27 mouse cellular contexts compared by ENCODE assay signal in the genomic region with DNA sequence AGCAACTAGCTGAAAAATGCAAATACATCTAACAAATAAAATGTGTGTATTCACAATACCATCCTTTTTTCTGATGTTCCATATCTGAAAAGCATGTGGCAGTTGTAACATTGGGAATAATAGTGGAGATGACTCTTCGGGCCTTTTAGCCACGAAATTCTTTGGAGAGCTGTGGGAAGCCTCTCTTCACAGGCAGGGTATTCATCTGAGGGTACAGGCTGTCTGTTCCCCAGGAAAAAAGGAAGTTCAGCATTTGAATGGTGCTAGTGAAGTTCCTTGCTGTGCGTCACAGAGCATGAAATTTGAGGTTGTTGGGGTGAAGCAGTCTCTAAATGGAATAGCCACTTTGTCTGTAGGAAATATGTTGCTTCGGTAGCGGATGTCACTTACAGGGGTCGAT.
DNase-seq lines count a peak whose midpoint lies in the region; ATAC-seq lines count a peak whose summit lies in the region.
"Had no signal": no experiment of that assay in that cellular context is flagged by ENCODE, and none has a peak within 500 bp of the region (broad histone marks: within the 10 kb centered on the region; RNA-seq: fewer than 3 reads in every experiment).

No protein-coding gene starts in this region.

- no peak overlapping the region for H3K4me3 ChIP-seq in midbrain, embryonic 11.5 days (ENCODE audit: low read depth, low read length)
- no peak overlapping the region for H3K4me3 ChIP-seq in midbrain, embryonic 10.5 days
- no peak overlapping the region for H3K4me3 ChIP-seq in midbrain, embryonic 15.5 days
- H3K4me3 ChIP-seq: forebrain, embryonic 10.5 days; heart, embryonic 12.5 days; hindbrain, embryonic 15.5 days; left cerebral cortex, adult 2 months; limb, embryonic 15.5 days; liver, embryonic 15.5 days; lung, embryonic 15.5 days; megakaryocyte, embryonic 14.5 days; myocyte had no signal

- no peak overlapping the region for H3K9ac ChIP-seq in midbrain, embryonic 11.5 days (ENCODE audit: low read length)
- H3K9ac ChIP-seq in midbrain, embryonic 15.5 days, result no peak overlapping the region
- H3K9ac ChIP-seq: heart, embryonic 12.5 days; hindbrain, embryonic 15.5 days; limb, embryonic 15.5 days; liver, embryonic 15.5 days; lung, embryonic 15.5 days had no signal

- no peaks in the 10 kb centered on the region for H3K9me3 ChIP-seq in midbrain, embryonic 11.5 days (ENCODE audit: control insufficient read depth, low read length)
- no peaks in the 10 kb centered on the region for H3K9me3 ChIP-seq in midbrain, embryonic 10.5 days (replicated peaks)
- no peaks in the 10 kb centered on the region for H3K9me3 ChIP-seq in midbrain, embryonic 15.5 days
- H3K9me3 ChIP-seq: forebrain, embryonic 10.5 days; heart, embryonic 12.5 days; hindbrain, embryonic 15.5 days; limb, embryonic 15.5 days; liver, embryonic 15.5 days; lung, embryonic 15.5 days; megakaryocyte, embryonic 14.5 days had no signal

- no peak overlapping the region for H3K4me2 ChIP-seq in midbrain, embryonic 11.5 days
- H3K4me2 ChIP-seq in midbrain, embryonic 15.5 days, result no peak overlapping the region
- H3K4me2 ChIP-seq: heart, embryonic 12.5 days; hindbrain, embryonic 15.5 days; limb, embryonic 15.5 days; liver, embryonic 15.5 days; lung, embryonic 15.5 days had no signal

- H3K27me3 ChIP-seq in midbrain, embryonic 11.5 days (ENCODE audit: control insufficient read depth, insufficient read depth, low read length), result no peaks in the 10 kb centered on the region
- no peaks in the 10 kb centered on the region for H3K27me3 ChIP-seq in midbrain, embryonic 10.5 days (ENCODE audit: low read depth, poor library complexity, severe bottlenecking)
- H3K27me3 ChIP-seq in midbrain, embryonic 15.5 days (replicated peaks), result no peaks in the 10 kb centered on the region
- H3K27me3 ChIP-seq: heart, embryonic 12.5 days; hindbrain, embryonic 15.5 days; limb, embryonic 15.5 days; liver, embryonic 15.5 days; lung, embryonic 15.5 days; megakaryocyte, embryonic 14.5 days had no signal

- peak; percentile 2 for DNase-seq in cerebellum, adult 9-11 months
- DNase-seq in midbrain, embryonic 11.5 days (ENCODE audit: low spot score, missing footprints), result no peak
- DNase-seq in midbrain, embryonic 10.5 days (ENCODE audit: low spot score), result no peak
- DNase-seq in embryo, embryonic 10.5 days (ENCODE audit: low spot score), result peak; percentile 43
- no peak for DNase-seq in layer of hippocampus, adult 8-10 months (ENCODE audit: low spot score in 2 of 2)
- DNase-seq in thymus, postnatal 36 days, result no peak
- DNase-seq: adrenal gland, postnatal 14 days; cerebellum, postnatal 36 days; gastrocnemius, postnatal 25 days; heart, adult 18-20 months; heart, postnatal 10 days; kidney, postnatal 4 days; lung, postnatal 36 days; right cerebral cortex, postnatal 14 days had no signal

- H3K4me1 ChIP-seq in midbrain, embryonic 11.5 days (ENCODE audit: control insufficient read depth, insufficient read depth, low read length), result no peaks in the 10 kb centered on the region
- peaks cover 9% of the 10 kb centered on the region; the same call in 1 of the 2 replicates for H3K4me1 ChIP-seq in midbrain, embryonic 10.5 days
- H3K4me1 ChIP-seq in midbrain, embryonic 15.5 days, result no peaks in the 10 kb centered on the region
- H3K4me1 ChIP-seq: heart, embryonic 12.5 days; hindbrain, embryonic 15.5 days; limb, embryonic 15.5 days; liver, embryonic 15.5 days; lung, embryonic 15.5 days; megakaryocyte, embryonic 14.5 days had no signal

- H3K27ac ChIP-seq in midbrain, embryonic 11.5 days (ENCODE audit: low read depth, low read length), result no peak overlapping the region
- no peak overlapping the region for H3K27ac ChIP-seq in midbrain, embryonic 10.5 days (replicated peaks)
- no peak overlapping the region for H3K27ac ChIP-seq in midbrain, embryonic 15.5 days
- H3K27ac ChIP-seq: forebrain, embryonic 10.5 days; hindbrain, embryonic 15.5 days; left cerebral cortex, adult 2 months; limb, embryonic 15.5 days; liver, embryonic 15.5 days; lung, embryonic 15.5 days; stomach, postnatal 0 days had no signal

- 21% methylated on average over 6 of the region's 6 CpGs for WGBS in midbrain, embryonic 11.5 days
- WGBS in midbrain, embryonic 10.5 days, result 28% methylated on average over 6 of the region's 6 CpGs
- WGBS in midbrain, embryonic 15.5 days, result 17% methylated on average over 6 of the region's 6 CpGs

- H3K36me3 ChIP-seq in midbrain, embryonic 11.5 days (ENCODE audit: control insufficient read depth, insufficient read depth, low read length), result no peaks in the 10 kb centered on the region
- no peaks in the 10 kb centered on the region for H3K36me3 ChIP-seq in midbrain, embryonic 10.5 days
- no peaks in the 10 kb centered on the region for H3K36me3 ChIP-seq in midbrain, embryonic 15.5 days (replicated peaks)
- H3K36me3 ChIP-seq: forebrain, embryonic 10.5 days; heart, embryonic 12.5 days; hindbrain, embryonic 15.5 days; limb, embryonic 15.5 days; liver, embryonic 15.5 days; lung, embryonic 15.5 days had no signal

- ATAC-seq in cerebellum, adult (ENCODE audit: insufficient number of reproducible peaks, low FRiP score, low TSS enrichment), result no peak
- peak; percentile 86 for ATAC-seq in midbrain, embryonic 11.5 days (ENCODE audit: low FRiP score)
- 0 out of 2 replicates have a peak, but pooled peaks have one; percentile 42 for ATAC-seq in midbrain, embryonic 15.5 days (replicated peaks)
- ATAC-seq: intestine, embryonic 16.5 days had no signal

Comparison
In these comparisons a context has a peak if more than half of its experiments do, and no peak if none do; other contexts are left out.
1. DNase-seq: peak in cerebellum, adult 9-11 months (single experiment) and embryo, embryonic 10.5 days (single experiment); none in midbrain, embryonic 11.5 days (single experiment), midbrain, embryonic 10.5 days (single experiment), layer of hippocampus, adult 8-10 months (0 of 2) and thymus, postnatal 36 days (0 of 2).